ENCODE assay signal across 9 mouse cellular contexts in the genomic region with DNA sequence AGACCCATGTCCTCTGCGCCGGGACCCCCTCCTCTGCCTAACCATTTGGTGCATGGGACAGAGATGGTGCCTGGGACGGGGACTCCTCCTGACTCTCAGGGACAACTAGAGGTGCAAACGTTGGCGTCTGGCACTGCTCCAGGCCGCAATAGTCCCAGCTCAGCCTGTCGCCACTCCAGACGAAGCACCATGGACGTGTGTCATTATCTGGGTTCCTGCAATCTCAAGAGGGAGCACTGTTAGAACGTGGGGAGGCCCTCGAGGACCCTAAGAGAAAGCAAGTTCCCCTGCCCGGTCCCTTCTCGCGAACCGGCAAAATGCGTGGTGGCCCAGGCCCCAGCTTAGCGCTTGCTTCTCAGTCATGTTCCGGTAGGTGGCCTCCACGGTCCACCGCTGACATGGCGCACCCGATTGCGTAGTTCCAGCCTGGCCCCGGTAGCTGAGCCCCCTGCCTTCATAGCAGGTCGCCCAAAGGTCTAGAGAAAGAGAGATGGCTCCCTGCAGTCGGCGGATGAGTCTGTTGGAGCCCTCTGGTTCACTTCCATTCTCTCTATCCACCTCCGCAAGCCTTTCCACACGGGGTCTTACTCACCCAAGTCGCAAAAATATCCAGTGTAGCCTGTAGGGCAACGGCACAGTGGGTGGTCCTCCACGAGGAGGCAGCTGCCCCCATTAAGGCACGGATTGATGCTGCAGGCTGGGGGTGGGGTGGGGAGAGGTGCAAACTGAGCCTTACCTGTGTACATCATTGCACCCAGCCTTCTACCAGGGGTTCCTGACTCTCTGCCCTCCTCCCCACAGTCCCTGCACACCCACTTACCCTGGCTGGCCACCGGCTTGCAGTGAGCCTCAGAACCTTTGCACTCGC. TPM values are rescaled to one million over a fixed set of nuclear protein-coding genes. Genes with fewer than 3 reads are reported as not detected.
DNase-seq lines count a peak whose midpoint lies in the region; ATAC-seq lines count a peak whose summit lies in the region.
"Had no signal": no experiment of that assay in that cellular context is flagged by ENCODE, and none has a peak within 500 bp of the region (broad histone marks: within the 10 kb centered on the region; RNA-seq: fewer than 3 reads in every experiment).

No protein-coding gene starts in this region.

- H3K4me3 ChIP-seq in embryonic facial prominence, embryonic 14.5 days (ENCODE audit: low read depth, low read length) = peak overlapping the region; percentile 23
- H3K4me3 ChIP-seq in heart, embryonic 13.5 days = peak overlapping the region; percentile 27
- H3K4me3 ChIP-seq in kidney, embryonic 16.5 days (ENCODE audit: low read length) = peak overlapping the region; percentile 29
- peak overlapping the region; percentile 21 for H3K4me3 ChIP-seq in midbrain, embryonic 16.5 days (ENCODE audit: low read depth, low read length)

- 14% methylated on average over 30 of the region's 35 CpGs for WGBS in embryonic facial prominence, embryonic 14.5 days
- WGBS in heart, embryonic 13.5 days = 8% methylated on average over 35 of the region's 35 CpGs
- WGBS in kidney, embryonic 16.5 days = 10% methylated on average over 35 of the region's 35 CpGs
- 16% methylated on average over 35 of the region's 35 CpGs for WGBS in midbrain, embryonic 16.5 days

- peak overlapping the region; percentile 53 for H3K4me2 ChIP-seq in embryonic facial prominence, embryonic 14.5 days (ENCODE audit: low read depth, low read length)
- peak overlapping the region; percentile 52 for H3K4me2 ChIP-seq in heart, embryonic 13.5 days
- peak overlapping the region; percentile 51 for H3K4me2 ChIP-seq in kidney, embryonic 16.5 days (replicated peaks; ENCODE audit: low read depth, low read length)
- peak overlapping the region; percentile 46 for H3K4me2 ChIP-seq in midbrain, embryonic 16.5 days (ENCODE audit: low read length)

- H3K27ac ChIP-seq in embryonic facial prominence, embryonic 14.5 days (replicated peaks; ENCODE audit: low read depth, low read length) = no peak overlapping the region
- no peak overlapping the region for H3K27ac ChIP-seq in heart, embryonic 13.5 days (replicated peaks)
- no peak overlapping the region for H3K27ac ChIP-seq in kidney, embryonic 16.5 days (ENCODE audit: low read length)
- no peak overlapping the region for H3K27ac ChIP-seq in midbrain, embryonic 16.5 days (ENCODE audit: low read length)

- H3K9me3 ChIP-seq in embryonic facial prominence, embryonic 14.5 days (ENCODE audit: control insufficient read depth, low read length) = no peaks in the 10 kb centered on the region
- H3K9me3 ChIP-seq in heart, embryonic 13.5 days = no peaks in the 10 kb centered on the region
- H3K9me3 ChIP-seq in kidney, embryonic 16.5 days (ENCODE audit: low read length) = no peaks in the 10 kb centered on the region
- no peaks in the 10 kb centered on the region for H3K9me3 ChIP-seq in midbrain, embryonic 16.5 days (replicated peaks; ENCODE audit: control insufficient read depth, low read length, poor library complexity, severe bottlenecking)

- H3K36me3 ChIP-seq in embryonic facial prominence, embryonic 14.5 days (ENCODE audit: control insufficient read depth, insufficient read depth, low read length) = no peaks in the 10 kb centered on the region
- no peaks in the 10 kb centered on the region for H3K36me3 ChIP-seq in heart, embryonic 13.5 days
- no peaks in the 10 kb centered on the region for H3K36me3 ChIP-seq in kidney, embryonic 16.5 days (ENCODE audit: insufficient read depth, low read length)
- no peaks in the 10 kb centered on the region for H3K36me3 ChIP-seq in midbrain, embryonic 16.5 days (ENCODE audit: control insufficient read depth, insufficient read depth, low read length)

- H3K27me3 ChIP-seq in embryonic facial prominence, embryonic 14.5 days (replicated peaks; ENCODE audit: control insufficient read depth, insufficient read depth, low read length) = peaks cover 35% of the 10 kb centered on the region
- peaks cover 81% of the 10 kb centered on the region for H3K27me3 ChIP-seq in heart, embryonic 13.5 days (replicated peaks)
- H3K27me3 ChIP-seq in kidney, embryonic 16.5 days (ENCODE audit: insufficient read depth, low read length) = peaks cover 42% of the 10 kb centered on the region
- peaks cover 31% of the 10 kb centered on the region for H3K27me3 ChIP-seq in midbrain, embryonic 16.5 days (ENCODE audit: control insufficient read depth, insufficient read depth, low read depth, low read length)

- no peak for DNase-seq in cerebellum, adult 11-12 months
- peak; percentile 74 for DNase-seq in embryonic facial prominence, embryonic 14.5 days (ENCODE audit: low spot score)
- DNase-seq in liver = peak; percentile 54
- peak; percentile 75 to 83 for DNase-seq in spleen, postnatal 4 days (ENCODE audit: low spot score in 2 of 2)

- peak overlapping the region; percentile 43; the same call in 1 of the 2 replicates for H3K9ac ChIP-seq in embryonic facial prominence, embryonic 14.5 days (ENCODE audit: low read depth, low read length)
- peak overlapping the region; percentile 41 for H3K9ac ChIP-seq in heart, embryonic 13.5 days
- H3K9ac ChIP-seq in kidney, embryonic 16.5 days (replicated peaks; ENCODE audit: low read length) = peak overlapping the region; percentile 47
- peak overlapping the region; percentile 27 for H3K9ac ChIP-seq in midbrain, embryonic 16.5 days (ENCODE audit: low read depth, low read length)

- H3K4me1 ChIP-seq in embryonic facial prominence, embryonic 14.5 days (ENCODE audit: control insufficient read depth, insufficient read depth, low read length) = no peaks in the 10 kb centered on the region
- peaks cover 10% of the 10 kb centered on the region for H3K4me1 ChIP-seq in heart, embryonic 13.5 days
- H3K4me1 ChIP-seq in kidney, embryonic 16.5 days (ENCODE audit: insufficient read depth, low read length) = peaks cover 23% of the 10 kb centered on the region
- peaks cover 7% of the 10 kb centered on the region; the same call in 1 of the 2 replicates for H3K4me1 ChIP-seq in midbrain, embryonic 16.5 days (ENCODE audit: control insufficient read depth, insufficient read depth, low read length)

- peak; percentile 31; the same call in 1 of the 2 replicates for ATAC-seq in cerebellum, adult (ENCODE audit: insufficient number of reproducible peaks, low FRiP score, low TSS enrichment)
- peak; percentile 76 for ATAC-seq in embryonic facial prominence, embryonic 14.5 days (ENCODE audit: low read depth)
- no peak for ATAC-seq in heart, embryonic 13.5 days (ENCODE audit: extremely low read depth, insufficient number of reproducible peaks, low FRiP score, low TSS enrichment)
- peak; percentile 50; the same call in 1 of the 2 replicates for ATAC-seq in kidney, embryonic 16.5 days (ENCODE audit: low FRiP score, low TSS enrichment)
- ATAC-seq in midbrain, embryonic 16.5 days = peak; percentile 74; the same call in 1 of the 2 replicates

RNA-seq across cellular contexts. Expression of a gene that starts 5.4 kb away (rescaled TPM):
- polyA plus RNA-seq in embryonic facial prominence, embryonic 14.5 days (2014; fragmentation: Nextera tagmentation; extraction: Ambion mirVana) = not detected in 2 replicates
- polyA plus RNA-seq in heart, embryonic 13.5 days (2015; fragmentation: Nextera tagmentation; extraction: Ambion mirVana) = 0.28 and 2.2 TPM in 2 replicates
- 0.28 and 0.79 TPM in 2 replicates for polyA plus RNA-seq in kidney, embryonic 16.5 days (2015; fragmentation: Nextera tagmentation; extraction: Ambion mirVana)
- polyA plus RNA-seq in midbrain, embryonic 16.5 days (2015; fragmentation: Nextera tagmentation; extraction: Ambion mirVana) = 0.31 TPM in 1 of 2 replicates, not detected in the other

RNA-seq across cellular contexts. Expression of a gene that starts 6.1 kb away (rescaled TPM):
- polyA plus RNA-seq in embryonic facial prominence, embryonic 14.5 days (2014; fragmentation: Nextera tagmentation; extraction: Ambion mirVana) = 0.70 TPM in 1 of 2 replicates, not detected in the other
- polyA plus RNA-seq in heart, embryonic 13.5 days (2015; fragmentation: Nextera tagmentation; extraction: Ambion mirVana) = not detected in 2 replicates
- 0.46 TPM in 1 of 2 replicates, not detected in the other for polyA plus RNA-seq in kidney, embryonic 16.5 days (2015; fragmentation: Nextera tagmentation; extraction: Ambion mirVana)
- 0.57 and 0.98 TPM in 2 replicates for polyA plus RNA-seq in midbrain, embryonic 16.5 days (2015; fragmentation: Nextera tagmentation; extraction: Ambion mirVana)
- polyA plus RNA-seq: large intestine, adult 2 months had no signal

RNA-seq across cellular contexts. Expression of a gene that starts 23.2 kb away (rescaled TPM):
- polyA plus RNA-seq in embryonic facial prominence, embryonic 14.5 days (2014; fragmentation: Nextera tagmentation; extraction: Ambion mirVana) = not detected in 2 replicates
- polyA plus RNA-seq in heart, embryonic 13.5 days (2015; fragmentation: Nextera tagmentation; extraction: Ambion mirVana) = not detected in 2 replicates
- polyA plus RNA-seq in kidney, embryonic 16.5 days (2015; fragmentation: Nextera tagmentation; extraction: Ambion mirVana) = 366 and 385 TPM in 2 replicates
- not detected in 2 replicates for polyA plus RNA-seq in midbrain, embryonic 16.5 days (2015; fragmentation: Nextera tagmentation; extraction: Ambion mirVana)

RNA-seq across cellular contexts. Expression of a gene that starts 23.7 kb away (rescaled TPM):
- polyA plus RNA-seq in embryonic facial prominence, embryonic 14.5 days (2014; fragmentation: Nextera tagmentation; extraction: Ambion mirVana) = 44.0 and 46.6 TPM in 2 replicates
- polyA plus RNA-seq in heart, embryonic 13.5 days (2015; fragmentation: Nextera tagmentation; extraction: Ambion mirVana) = 16.7 and 17.7 TPM in 2 replicates
- 17.4 and 25.6 TPM in 2 replicates for polyA plus RNA-seq in kidney, embryonic 16.5 days (2015; fragmentation: Nextera tagmentation; extraction: Ambion mirVana)
- polyA plus RNA-seq in midbrain, embryonic 16.5 days (2015; fragmentation: Nextera tagmentation; extraction: Ambion mirVana) = 28.3 and 31.8 TPM in 2 replicates

RNA-seq across cellular contexts. Expression of a gene that starts 42.9 kb away (rescaled TPM):
- 1.9 and 2.7 TPM in 2 replicates for polyA plus RNA-seq in embryonic facial prominence, embryonic 14.5 days (2014; fragmentation: Nextera tagmentation; extraction: Ambion mirVana)
- polyA plus RNA-seq in heart, embryonic 13.5 days (2015; fragmentation: Nextera tagmentation; extraction: Ambion mirVana) = not detected in 2 replicates
- polyA plus RNA-seq in kidney, embryonic 16.5 days (2015; fragmentation: Nextera tagmentation; extraction: Ambion mirVana) = 0.37 and 0.59 TPM in 2 replicates
- 5.0 and 5.6 TPM in 2 replicates for polyA plus RNA-seq in midbrain, embryonic 16.5 days (2015; fragmentation: Nextera tagmentation; extraction: Ambion mirVana)

Comparison
In these comparisons a context has a peak if more than half of its experiments do, and no peak if none do; other contexts are left out.
1. RNA of a gene that starts 23.2 kb away (polyA plus RNA-seq): 366 to 385 TPM in kidney, embryonic 16.5 days; not detected in heart, embryonic 13.5 days, not detected in midbrain, embryonic 16.5 days and not detected in embryonic facial prominence, embryonic 14.5 days; every median in the first group is over 100 times any median in the second.
2. Peak in every context shown above with its lines, with median percentiles within 50 percentile points of each other: H3K4me2 ChIP-seq, H3K4me3 ChIP-seq and H3K9ac ChIP-seq.